Mouse (Mus musculus) liver, embryonic 14.5 days (tissue): ENCODE measurements around the gene Ccdc121.

Experiments used
- CTCF ChIP-seq: IDR thresholded peaks from 2 replicates; pipeline ENCODE4 v1.5.1; 2016; ENCODE audit warnings: antibody characterized with exemption, low read depth, control low read depth
- EP300 ChIP-seq: IDR thresholded peaks from 2 replicates; pipeline ENCODE4 v1.6.1; 2016; ENCODE audit warnings: antibody characterized with exemption, low read depth

GRCm38 (mm10) chr1:181467321-181467670, 44.0 kb downstream of the Ccdc121 start:
- no peak for TF ChIP-seq CTCF
- no peak for TF ChIP-seq EP300
